ENCODE assay signal across 8 mouse cellular contexts in the genomic region with DNA sequence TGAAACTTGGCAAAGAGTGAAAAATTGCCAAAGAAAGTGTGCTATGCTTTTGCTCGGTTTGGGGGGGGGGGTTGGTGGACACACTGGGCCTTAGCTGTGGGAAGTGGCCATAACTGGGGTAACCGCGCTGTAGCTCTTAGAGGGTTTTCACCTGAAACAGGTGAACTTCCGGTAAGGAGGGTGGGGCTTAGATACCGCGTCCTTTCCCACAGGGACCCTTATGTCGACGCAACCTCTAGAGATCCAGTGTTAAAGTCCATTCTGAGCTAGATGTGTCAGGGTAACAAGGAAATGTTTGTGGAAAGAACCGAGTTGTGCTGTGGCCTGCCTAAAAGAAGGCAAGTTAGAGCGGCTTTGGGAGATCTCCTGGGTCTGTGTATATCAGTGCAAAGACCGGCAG. TPM values are rescaled to one million over a fixed set of nuclear protein-coding genes. Genes with fewer than 3 reads are reported as not detected.
DNase-seq lines count a peak whose midpoint lies in the region; ATAC-seq and TF ChIP-seq lines count a peak whose summit lies in the region.

No protein-coding gene starts in this region.

- ATAC-seq in embryonic facial prominence, embryonic 14.5 days (ENCODE audit: low read depth): no peak
- ATAC-seq in intestine, embryonic 14.5 days (replicated peaks; ENCODE audit: low FRiP score, low TSS enrichment, low read depth): no peak
- ATAC-seq in midbrain, postnatal 0 days (ENCODE audit: low FRiP score): no peak

- DNase-seq in layer of hippocampus, adult 2 months (ENCODE audit: low spot score in 2 of 2): no peak
- DNase-seq in layer of hippocampus, adult 18-20 months (ENCODE audit: low spot score in 2 of 2): no peak
- no peak for DNase-seq in embryonic facial prominence, embryonic 14.5 days (ENCODE audit: low spot score)
- no peak for DNase-seq in intestine, embryonic 14.5 days (ENCODE audit: low spot score)
- DNase-seq in midbrain, postnatal 0 days (ENCODE audit: low spot score): no peak
- no peak for DNase-seq in T-cell, adult 2 months (ENCODE audit: low spot score)
- DNase-seq in urinary bladder, postnatal 4 days (ENCODE audit: low spot score in 2 of 2): no peak
- DNase-seq in gastrocnemius, postnatal 14 days: no peak

- peak overlapping the region; percentile 77; the same call in 1 of the 2 replicates for H3K4me3 ChIP-seq in layer of hippocampus, adult 2 months
- H3K4me3 ChIP-seq in embryonic facial prominence, embryonic 14.5 days (ENCODE audit: low read depth, low read length): peak overlapping the region; percentile 58
- peak overlapping the region; percentile 67 for H3K4me3 ChIP-seq in intestine, embryonic 14.5 days (ENCODE audit: low read depth, low read length)
- 0 out of 2 replicates have a peak overlapping the region, but pooled peaks have one; percentile 50 for H3K4me3 ChIP-seq in midbrain, postnatal 0 days (ENCODE audit: low read depth, low read length)

- peaks cover 20% of the 10 kb centered on the region for H3K27me3 ChIP-seq in embryonic facial prominence, embryonic 14.5 days (replicated peaks; ENCODE audit: control insufficient read depth, insufficient read depth, low read length)
- H3K27me3 ChIP-seq in intestine, embryonic 14.5 days (replicated peaks; ENCODE audit: control insufficient read depth, insufficient read depth, low read length): peaks cover 4% of the 10 kb centered on the region; the same call in 1 of the 2 replicates
- peaks cover 16% of the 10 kb centered on the region; the same call in 1 of the 2 replicates for H3K27me3 ChIP-seq in midbrain, postnatal 0 days (ENCODE audit: insufficient read depth, low read length)

- peaks cover 5% of the 10 kb centered on the region for H3K4me1 ChIP-seq in embryonic facial prominence, embryonic 14.5 days (ENCODE audit: control insufficient read depth, insufficient read depth, low read length)
- H3K4me1 ChIP-seq in intestine, embryonic 14.5 days (replicated peaks; ENCODE audit: control insufficient read depth, insufficient read depth, low read length): peaks cover 13% of the 10 kb centered on the region
- peaks cover 5% of the 10 kb centered on the region; the same call in 1 of the 2 replicates for H3K4me1 ChIP-seq in midbrain, postnatal 0 days (ENCODE audit: insufficient read depth, low read length)

- no peak for TF ChIP-seq CTCF in layer of hippocampus, adult 2 months (conservative IDR thresholded peaks at IDR 0.05)
- TF ChIP-seq CTCF in midbrain, postnatal 0 days (IDR thresholded peaks at IDR 0.05): no peak

- no peak overlapping the region for H3K27ac ChIP-seq in layer of hippocampus, adult 2 months
- no peak overlapping the region for H3K27ac ChIP-seq in embryonic facial prominence, embryonic 14.5 days (replicated peaks; ENCODE audit: low read depth, low read length)
- peak overlapping the region; percentile 64 for H3K27ac ChIP-seq in intestine, embryonic 14.5 days (ENCODE audit: low read depth)
- no peak overlapping the region for H3K27ac ChIP-seq in midbrain, postnatal 0 days (ENCODE audit: low read depth, low read length)

- intact Hi-C loops in gastrocnemius, postnatal 14 days (cut with DNase I; ENCODE audit: low total_unique reads): no loop called here

- peaks cover 24% of the 10 kb centered on the region for H3K36me3 ChIP-seq in embryonic facial prominence, embryonic 14.5 days (ENCODE audit: control insufficient read depth, insufficient read depth, low read length)
- peaks cover 29% of the 10 kb centered on the region for H3K36me3 ChIP-seq in intestine, embryonic 14.5 days (ENCODE audit: control insufficient read depth, insufficient read depth, low read length)
- peaks cover 24% of the 10 kb centered on the region for H3K36me3 ChIP-seq in midbrain, postnatal 0 days (ENCODE audit: insufficient read depth, low read length)

- H3K9ac ChIP-seq in embryonic facial prominence, embryonic 14.5 days (ENCODE audit: low read depth, low read length): peak overlapping the region; percentile 62; the same call in 1 of the 2 replicates
- peak overlapping the region; percentile 63 for H3K9ac ChIP-seq in intestine, embryonic 14.5 days (ENCODE audit: low read length)
- H3K9ac ChIP-seq in midbrain, postnatal 0 days (replicated peaks; ENCODE audit: low read length, poor library complexity, severe bottlenecking): no peak overlapping the region

- peak overlapping the region; percentile 97 for H3K4me2 ChIP-seq in embryonic facial prominence, embryonic 14.5 days (ENCODE audit: low read depth, low read length)
- peak overlapping the region; percentile 93 for H3K4me2 ChIP-seq in intestine, embryonic 14.5 days (ENCODE audit: low read length)
- H3K4me2 ChIP-seq in midbrain, postnatal 0 days (ENCODE audit: low read depth, low read length, poor library complexity, severe bottlenecking): peak overlapping the region; percentile 93

- 14% methylated on average over 11 of the region's 11 CpGs for WGBS in embryonic facial prominence, embryonic 14.5 days
- WGBS in intestine, embryonic 14.5 days: 13% methylated on average over 11 of the region's 11 CpGs
- WGBS in midbrain, postnatal 0 days: 19% methylated on average over 11 of the region's 11 CpGs

- no peaks in the 10 kb centered on the region for H3K9me3 ChIP-seq in embryonic facial prominence, embryonic 14.5 days (ENCODE audit: control insufficient read depth, low read length)
- no peaks in the 10 kb centered on the region for H3K9me3 ChIP-seq in intestine, embryonic 14.5 days (ENCODE audit: control insufficient read depth, low read length)
- H3K9me3 ChIP-seq in midbrain, postnatal 0 days (ENCODE audit: low read length): no peaks in the 10 kb centered on the region

RNA-seq across cellular contexts. Expression of a gene that starts 1.0 kb away (rescaled TPM):
- total RNA-seq in layer of hippocampus, adult 2 months (2021): 1 to 10 TPM; 1.6 to 2.3 TPM
- 1 to 10 TPM; 2.5 to 3.0 TPM for total RNA-seq in layer of hippocampus, adult 18-20 months (2021)
- polyA plus RNA-seq in embryonic facial prominence, embryonic 14.5 days (2014; fragmentation: Nextera tagmentation; extraction: Ambion mirVana): 11.9 and 12.1 TPM in 2 replicates
- 46.3 and 59.2 TPM in 2 replicates for polyA plus RNA-seq in intestine, embryonic 14.5 days (2014; fragmentation: Nextera tagmentation; extraction: Ambion mirVana)
- total RNA-seq in midbrain, postnatal 0 days (2014; rRNA removed): 0.99 and 1.0 TPM in 2 replicates
- polyA plus RNA-seq in midbrain, postnatal 0 days (2015; fragmentation: Nextera tagmentation; extraction: Ambion mirVana): 0.51 and 0.81 TPM in 2 replicates
- total RNA-seq in gastrocnemius, postnatal 14 days (2021): 10 to 100 TPM; 11.2 to 11.5 TPM

RNA-seq across cellular contexts. Expression of a gene that starts 10.3 kb away (rescaled TPM):
- total RNA-seq in layer of hippocampus, adult 2 months (2021): 10 to 100 TPM; 11.8 to 13.0 TPM
- 10 to 100 TPM; 11.1 to 11.4 TPM for total RNA-seq in layer of hippocampus, adult 18-20 months (2021)
- 21.2 and 26.8 TPM in 2 replicates for polyA plus RNA-seq in embryonic facial prominence, embryonic 14.5 days (2014; fragmentation: Nextera tagmentation; extraction: Ambion mirVana)
- 29.5 and 30.7 TPM in 2 replicates for polyA plus RNA-seq in intestine, embryonic 14.5 days (2014; fragmentation: Nextera tagmentation; extraction: Ambion mirVana)
- total RNA-seq in midbrain, postnatal 0 days (2014; rRNA removed): 25.0 and 27.7 TPM in 2 replicates
- 14.8 and 15.5 TPM in 2 replicates for polyA plus RNA-seq in midbrain, postnatal 0 days (2015; fragmentation: Nextera tagmentation; extraction: Ambion mirVana)
- 1 to 10 TPM; 5.8 to 7.8 TPM for total RNA-seq in gastrocnemius, postnatal 14 days (2021)

RNA-seq across cellular contexts. Expression of a gene that starts 11.4 kb away (rescaled TPM):
- total RNA-seq in layer of hippocampus, adult 2 months (2021): 10 to 100 TPM; 17.7 to 19.7 TPM
- 10 to 100 TPM; 19.4 to 19.9 TPM for total RNA-seq in layer of hippocampus, adult 18-20 months (2021)
- 16.2 and 16.8 TPM in 2 replicates for polyA plus RNA-seq in embryonic facial prominence, embryonic 14.5 days (2014; fragmentation: Nextera tagmentation; extraction: Ambion mirVana)
- polyA plus RNA-seq in intestine, embryonic 14.5 days (2014; fragmentation: Nextera tagmentation; extraction: Ambion mirVana): 14.9 and 15.3 TPM in 2 replicates
- 18.5 and 27.9 TPM in 2 replicates for total RNA-seq in midbrain, postnatal 0 days (2014; rRNA removed)
- 7.2 and 8.3 TPM in 2 replicates for polyA plus RNA-seq in midbrain, postnatal 0 days (2015; fragmentation: Nextera tagmentation; extraction: Ambion mirVana)
- total RNA-seq in gastrocnemius, postnatal 14 days (2021): 10 to 100 TPM; 18.4 to 20.1 TPM

RNA-seq across cellular contexts. Expression of a gene that starts 33.4 kb away (rescaled TPM):
- under 1 TPM; 0.22 to 0.41 TPM for total RNA-seq in layer of hippocampus, adult 2 months (2021)
- total RNA-seq in layer of hippocampus, adult 18-20 months (2021): under 1 TPM; 0.15 to 0.57 TPM
- polyA plus RNA-seq in embryonic facial prominence, embryonic 14.5 days (2014; fragmentation: Nextera tagmentation; extraction: Ambion mirVana): 0.08 and 0.54 TPM in 2 replicates
- 32.9 and 44.8 TPM in 2 replicates for polyA plus RNA-seq in intestine, embryonic 14.5 days (2014; fragmentation: Nextera tagmentation; extraction: Ambion mirVana)
- total RNA-seq in midbrain, postnatal 0 days (2014; rRNA removed): not detected in 2 replicates
- polyA plus RNA-seq in midbrain, postnatal 0 days (2015; fragmentation: Nextera tagmentation; extraction: Ambion mirVana): 0.09 and 0.29 TPM in 2 replicates
- total RNA-seq in gastrocnemius, postnatal 14 days (2021): under 1 TPM in 1 of 2 experiments, not detected in 1; 0.09 TPM

RNA-seq across cellular contexts. Expression of a gene that starts 59.6 kb away (rescaled TPM):
- total RNA-seq in layer of hippocampus, adult 2 months (2021): 10 to 100 TPM; 47.4 to 58.2 TPM
- 10 to 100 TPM; 50.9 to 56.1 TPM for total RNA-seq in layer of hippocampus, adult 18-20 months (2021)
- polyA plus RNA-seq in embryonic facial prominence, embryonic 14.5 days (2014; fragmentation: Nextera tagmentation; extraction: Ambion mirVana): 15.4 and 18.2 TPM in 2 replicates
- 14.6 and 15.7 TPM in 2 replicates for polyA plus RNA-seq in intestine, embryonic 14.5 days (2014; fragmentation: Nextera tagmentation; extraction: Ambion mirVana)
- total RNA-seq in midbrain, postnatal 0 days (2014; rRNA removed): 26.5 and 32.7 TPM in 2 replicates
- polyA plus RNA-seq in midbrain, postnatal 0 days (2015; fragmentation: Nextera tagmentation; extraction: Ambion mirVana): 14.6 and 15.9 TPM in 2 replicates
- total RNA-seq in gastrocnemius, postnatal 14 days (2021): 10 to 100 TPM; 52.7 to 61.5 TPM
